Mouse (Mus musculus) intestine, postnatal 0 days (tissue): ENCODE measurements around the gene Dscam. TPM values are rescaled to one million over a fixed set of nuclear protein-coding genes. Genes with fewer than 3 reads are reported as not detected.

Experiments
- ATAC-seq: fragments of 200-750 bp; cut with Nextera tagmentation; 2 replicates; pipeline ENCODE4 v1.8.0; 2017; ENCODE audit warnings: mild to moderate bottlenecking, moderate TSS enrichment, moderate library complexity
- H3K27ac ChIP-seq: fragments of 300-500 bp; sonication (generic); 2 replicates; pipeline ENCODE4 v1.5.1; 2014; ENCODE audit warnings: mild to moderate bottlenecking, low read depth, low read length, moderate library complexity
- H3K27me3 ChIP-seq: fragments of 300-500 bp; sonication (generic); replicated peaks from 2 replicates; pipeline ENCODE4 v1.6.1; 2014; ENCODE audit warnings: low read length, mixed read lengths; ENCODE audit not compliant: control insufficient read depth, insufficient read depth
- H3K36me3 ChIP-seq: fragments of 300-500 bp; sonication (generic); 2 replicates; pipeline ENCODE4 v1.6.1; 2014; ENCODE audit warnings: mild to moderate bottlenecking, moderate library complexity; ENCODE audit not compliant: control insufficient read depth, insufficient read depth
- H3K4me1 ChIP-seq: fragments of 300-500 bp; sonication (generic); replicated peaks from 2 replicates; pipeline ENCODE4 v1.6.1; 2014; ENCODE audit warnings: antibody characterized with exemption, low read length, mixed read lengths; ENCODE audit not compliant: control insufficient read depth, insufficient read depth
- H3K4me2 ChIP-seq: fragments of 300-500 bp; sonication (generic); replicated peaks from 2 replicates; pipeline ENCODE4 v1.6.1; 2014; ENCODE audit warnings: low read depth, mild to moderate bottlenecking, moderate library complexity
- H3K4me3 ChIP-seq: fragments of 300-500 bp; sonication (generic); 2 replicates; pipeline ENCODE4 v1.5.1; 2014; ENCODE audit warnings: low read depth, low read length
- H3K9ac ChIP-seq: fragments of 300-500 bp; sonication (generic); 2 replicates; pipeline ENCODE4 v1.6.1; 2014; ENCODE audit warnings: mild to moderate bottlenecking, low read depth, low read length
- H3K9me3 ChIP-seq: fragments of 300-500 bp; sonication (generic); 2 replicates; pipeline ENCODE4 v1.6.1; 2016; ENCODE audit warnings: mixed run types; ENCODE audit not compliant: control insufficient read depth
- CTCF ChIP-seq: sonication (generic); IDR thresholded peaks from 2 replicates; pipeline ENCODE4 v1.5.1; 2016; ENCODE audit warnings: low read depth, mild to moderate bottlenecking, control low read depth, antibody characterized with exemption, moderate library complexity
- WGBS: fragments of 180-500 bp; shearing (Covaris S2); extraction: QIAGEN DNeasy Blood & Tissue Kit; methylation state at CpG from one replicate; pipeline ENCODE4 v1.1.7; 2014; 5-methylcytosine and 5-hydroxymethylcytosine counted together
- polyA plus RNA-seq: library from polyadenylated mRNA; unstranded; fragments of >200 nt; fragmentation: Nextera tagmentation; extraction: Ambion mirVana; gene quantifications from 2 replicates; pipeline ENCODE4 v1.2.1, GENCODE M21; 2015

Dscam gene
- polyA plus RNA-seq, 1 experiment from 2014 or later, result 0.25 TPM

DNA sequence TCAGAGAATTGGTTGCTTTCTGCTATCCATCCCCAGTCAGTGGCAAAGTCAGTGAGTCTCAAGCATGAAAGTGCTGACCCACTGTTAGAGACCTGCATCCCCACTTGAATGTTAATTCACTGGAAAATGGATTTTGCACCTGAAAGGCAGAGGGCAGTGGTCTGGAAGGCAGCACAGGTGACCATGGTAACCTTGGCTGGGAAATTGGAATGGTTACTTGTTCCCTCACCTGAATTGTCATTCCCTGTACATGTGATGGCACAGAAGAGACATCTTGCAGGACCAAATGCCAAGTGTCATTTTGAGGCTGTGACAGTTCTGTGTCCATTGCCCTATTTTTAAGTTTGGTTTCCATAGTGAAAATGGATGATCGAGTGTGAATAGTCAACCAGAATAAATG, 434.1 kb downstream of the Dscam start:
- WGBS, result 90% methylated on average over 1 of the region's 1 CpGs
- Histone ChIP-seq H3K9ac (no peak overlapping the region), H3K27ac (no peak overlapping the region), H3K9me3 (no peaks in the 10 kb centered on the region), H3K4me3 (no peak overlapping the region), H3K4me2 (no peak overlapping the region), H3K4me1 (no peaks in the 10 kb centered on the region), H3K27me3 (no peaks in the 10 kb centered on the region), H3K36me3 (no peaks in the 10 kb centered on the region)
- TF ChIP-seq CTCF, result no peak
- no peak for ATAC-seq

DNA sequence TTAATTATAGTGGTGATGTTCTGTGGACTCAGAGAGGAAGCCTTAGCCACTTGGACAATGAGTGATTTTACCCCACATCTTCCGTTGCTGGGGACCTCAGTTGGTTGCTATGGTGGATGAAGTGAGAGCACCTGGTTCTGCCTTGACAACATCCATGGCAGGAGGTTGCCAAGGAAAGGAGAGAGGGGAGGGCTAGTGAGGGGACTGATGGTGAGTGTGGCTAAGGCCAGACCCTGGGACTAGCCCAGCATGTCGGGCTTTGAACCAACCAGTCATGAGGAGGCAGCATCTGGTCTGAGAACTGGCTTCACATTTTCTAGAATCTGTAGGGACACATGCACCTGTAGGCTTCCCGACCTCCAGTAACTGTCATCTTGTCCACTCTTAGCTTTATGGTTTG, 439.7 kb downstream of the Dscam start:
- Histone ChIP-seq H3K27me3 (no peaks in the 10 kb centered on the region), H3K36me3 (no peaks in the 10 kb centered on the region), H3K4me1 (no peaks in the 10 kb centered on the region), H3K9me3 (no peaks in the 10 kb centered on the region), H3K4me3 (no peak overlapping the region), H3K9ac (no peak overlapping the region), H3K27ac (no peak overlapping the region), H3K4me2 (no peak overlapping the region)
- ATAC-seq, result no peak
- WGBS, result 78% methylated on average over 3 of the region's 3 CpGs
- TF ChIP-seq CTCF, result no peak

DNA sequence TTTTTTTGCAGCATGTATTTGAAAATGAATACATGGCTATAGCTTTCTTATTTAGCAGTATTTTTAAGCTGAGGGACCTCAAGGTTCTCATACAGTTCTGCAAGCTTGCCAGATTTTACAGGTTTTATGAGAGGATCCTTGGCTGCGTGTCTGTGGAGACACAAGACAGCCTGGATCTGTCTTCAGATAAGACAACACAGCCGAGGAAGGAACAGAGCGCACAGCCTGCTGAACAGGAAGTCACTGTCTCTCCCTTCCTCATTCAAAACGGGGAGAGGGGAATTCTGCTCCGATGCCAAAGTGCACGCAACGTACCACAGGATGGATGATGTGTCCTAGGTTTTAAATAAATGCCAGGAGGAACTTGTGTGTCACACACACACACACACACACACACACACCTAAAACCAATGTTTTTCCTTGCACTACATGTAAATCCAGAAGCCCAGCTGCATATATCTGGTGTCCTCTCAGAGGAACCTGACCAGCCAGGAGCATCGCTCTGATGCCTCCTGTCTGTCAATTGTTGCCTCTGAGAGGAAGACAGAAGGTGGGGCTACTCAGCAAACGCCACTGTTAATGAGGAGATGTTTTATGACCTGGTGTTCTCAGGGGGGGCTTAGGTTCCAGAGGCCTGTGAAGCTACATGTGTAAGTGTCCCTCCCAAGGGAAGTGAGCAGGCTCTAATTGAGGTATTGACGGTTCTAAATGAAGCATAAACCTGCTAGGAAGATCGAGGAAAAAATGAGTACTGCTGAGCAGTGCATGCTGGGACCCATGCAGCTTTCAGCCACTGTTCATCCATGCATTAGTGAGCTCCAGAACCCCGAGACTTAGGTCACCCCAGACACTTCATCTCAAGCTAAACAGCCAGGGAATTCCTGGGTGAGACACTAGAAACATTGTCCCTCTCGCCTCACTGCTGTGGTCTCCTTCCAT, 442.4 kb downstream of the Dscam start:
- Histone ChIP-seq H3K4me3 (no peak overlapping the region), H3K9ac (no peak overlapping the region), H3K36me3 (no peaks in the 10 kb centered on the region), H3K27me3 (no peaks in the 10 kb centered on the region), H3K4me2 (no peak overlapping the region), H3K9me3 (no peaks in the 10 kb centered on the region), H3K27ac (no peak overlapping the region), H3K4me1 (no peaks in the 10 kb centered on the region)
- TF ChIP-seq CTCF, result no peak
- ATAC-seq, result no peak
- WGBS, result 42% methylated on average over 13 of the region's 13 CpGs

DNA sequence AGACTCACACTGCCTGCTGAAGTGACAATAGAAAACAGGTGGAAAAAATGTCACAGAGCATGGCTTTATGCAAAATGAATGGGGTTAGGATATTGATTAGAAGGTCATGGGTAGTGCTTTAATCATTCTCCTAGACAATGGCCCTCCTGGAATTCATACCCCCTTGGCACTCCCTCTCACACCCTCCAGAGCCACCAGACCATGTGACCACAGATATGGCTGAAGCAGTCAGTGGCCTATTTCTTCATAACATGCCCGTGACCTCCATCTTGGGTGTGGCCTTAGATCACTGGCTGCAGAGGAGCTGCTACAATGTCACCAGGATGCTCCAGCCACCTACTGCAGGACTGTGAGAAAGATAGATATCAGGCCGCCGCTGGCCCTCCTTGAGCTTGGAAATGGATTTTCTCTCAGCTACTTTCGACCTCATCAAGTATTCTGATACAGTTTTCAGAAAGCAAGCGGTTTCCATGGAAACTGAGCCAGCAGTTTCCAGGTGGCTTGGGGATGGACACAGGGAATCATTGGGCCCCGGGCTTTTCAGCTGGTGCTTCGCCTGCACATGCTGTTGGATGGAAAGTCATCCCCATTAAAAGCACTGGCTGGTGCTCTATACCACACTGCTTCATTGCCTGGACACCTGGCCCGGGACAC, 445.4 kb downstream of the Dscam start:
- Histone ChIP-seq H3K9me3 (no peaks in the 10 kb centered on the region), H3K4me1 (no peaks in the 10 kb centered on the region), H3K4me3 (no peak overlapping the region), H3K36me3 (no peaks in the 10 kb centered on the region), H3K27me3 (no peaks in the 10 kb centered on the region), H3K27ac (no peak overlapping the region), H3K9ac (no peak overlapping the region), H3K4me2 (no peak overlapping the region)
- 81% methylated on average over 8 of the region's 8 CpGs for WGBS
- no peak for ATAC-seq
- TF ChIP-seq CTCF, result no peak

DNA sequence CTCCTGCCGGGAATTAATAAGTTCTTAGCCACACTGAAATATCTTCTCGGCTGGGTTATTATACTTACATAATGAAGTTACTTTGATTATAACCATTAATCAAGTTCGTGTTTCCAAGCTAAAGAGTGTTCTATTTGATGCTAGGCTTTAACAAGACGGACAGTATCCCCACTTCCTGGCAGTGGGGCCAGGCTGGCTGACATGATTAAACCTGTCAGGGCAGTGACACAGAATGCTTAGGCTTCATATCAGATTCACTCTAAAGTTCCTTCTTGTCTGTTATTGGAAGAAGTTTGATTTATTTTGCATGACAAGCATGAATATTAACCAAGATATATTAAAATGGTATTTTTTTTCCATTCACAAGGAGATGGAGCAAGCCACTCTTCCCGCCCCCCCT, 446.0 kb downstream of the Dscam start:
- no peaks in the 10 kb centered on the region for H3K36me3 ChIP-seq
- H3K4me1 ChIP-seq, result no peaks in the 10 kb centered on the region
- no peak for TF ChIP-seq CTCF
- no peaks in the 10 kb centered on the region for H3K27me3 ChIP-seq
- H3K4me3 ChIP-seq, result no peak overlapping the region
- no peak overlapping the region for H3K9ac ChIP-seq
- no peak overlapping the region for H3K27ac ChIP-seq
- no peak overlapping the region for H3K4me2 ChIP-seq
- no peaks in the 10 kb centered on the region for H3K9me3 ChIP-seq
- 62% methylated on average over 5 of the region's 5 CpGs for WGBS
- no peak for ATAC-seq

DNA sequence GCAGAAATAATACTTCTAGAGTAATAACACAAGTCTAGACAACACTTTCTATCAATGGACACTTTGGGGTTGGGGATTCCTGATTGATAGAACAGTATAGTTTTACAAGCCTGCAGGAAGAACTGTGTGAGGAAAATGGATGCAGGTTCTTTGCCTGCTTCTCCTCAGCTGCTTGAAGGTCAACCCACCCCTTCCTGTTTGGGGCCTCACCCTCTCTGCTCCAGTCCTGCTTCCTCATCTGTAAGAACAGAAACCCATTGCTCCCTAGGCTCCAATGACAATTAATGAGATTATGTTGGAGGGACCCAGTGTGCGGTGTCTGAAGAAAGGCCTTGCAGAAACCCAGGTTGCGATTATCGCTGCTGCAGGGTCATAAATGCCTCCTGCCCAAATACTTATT, 446.4 kb downstream of the Dscam start:
- no peak for TF ChIP-seq CTCF
- H3K9me3 ChIP-seq, result no peaks in the 10 kb centered on the region
- H3K9ac ChIP-seq, result no peak overlapping the region
- no peak overlapping the region for H3K4me2 ChIP-seq
- no peak for ATAC-seq
- no peak overlapping the region for H3K4me3 ChIP-seq
- no peak overlapping the region for H3K27ac ChIP-seq
- H3K4me1 ChIP-seq, result no peaks in the 10 kb centered on the region
- no peaks in the 10 kb centered on the region for H3K36me3 ChIP-seq
- no peaks in the 10 kb centered on the region for H3K27me3 ChIP-seq
- WGBS, result 43% methylated on average over 3 of the region's 3 CpGs
